Mouse (Mus musculus) limb, embryonic 13.5 days (tissue): Measurements from ENCODE around the gene Cdk17. TPM values are rescaled to one million over a fixed set of nuclear protein-coding genes. Genes with fewer than 3 reads are reported as not detected.
A peak's percentile ranks its signal among the peaks of the same experiment; 100 is the strongest.

Source experiments
- ATAC-seq: fragments of 200-750 bp; cut with Nextera tagmentation; 2 replicates; pipeline ENCODE4 v1.8.0; 2017; ENCODE audit warnings: low read depth, moderate number of reproducible peaks, moderate TSS enrichment; ENCODE audit not compliant: low FRiP score
- H3K27ac ChIP-seq: fragments of 300-500 bp; sonication (generic); 2 replicates; pipeline ENCODE4 v1.5.1; 2015; ENCODE audit warnings: inconsistent platforms, mild to moderate bottlenecking, moderate library complexity
- H3K27me3 ChIP-seq: fragments of 300-500 bp; sonication (generic); 2 replicates; pipeline ENCODE4 v1.6.1; 2015; ENCODE audit warnings: mild to moderate bottlenecking, inconsistent platforms
- H3K36me3 ChIP-seq: fragments of 300-500 bp; sonication (generic); 2 replicates; pipeline ENCODE4 v1.6.1; 2015; ENCODE audit warnings: inconsistent platforms, mild to moderate bottlenecking, moderate library complexity
- H3K4me1 ChIP-seq: fragments of 300-500 bp; sonication (generic); 2 replicates; pipeline ENCODE4 v1.6.1; 2015; ENCODE audit warnings: inconsistent platforms
- H3K4me2 ChIP-seq: fragments of 300-500 bp; sonication (generic); replicated peaks from 2 replicates; pipeline ENCODE4 v1.6.1; 2015; ENCODE audit warnings: inconsistent platforms, mild to moderate bottlenecking, moderate library complexity
- H3K4me3 ChIP-seq: fragments of 300-500 bp; sonication (generic); 2 replicates; pipeline ENCODE4 v1.5.1; 2015; ENCODE audit warnings: moderate library complexity, mild to moderate bottlenecking, inconsistent platforms
- H3K9ac ChIP-seq: fragments of 300-500 bp; sonication (generic); 2 replicates; pipeline ENCODE4 v1.6.1; 2015; ENCODE audit warnings: mild to moderate bottlenecking, inconsistent platforms
- H3K9me3 ChIP-seq: fragments of 300-500 bp; sonication (generic); 2 replicates; pipeline ENCODE4 v1.6.1; 2016; ENCODE audit warnings: inconsistent platforms
- WGBS: fragments of 180-500 bp; shearing (Covaris S2); methylation state at CpG from one replicate; pipeline ENCODE4 v1.1.7; 2015; 5-methylcytosine and 5-hydroxymethylcytosine counted together
- polyA plus RNA-seq: library from polyadenylated mRNA; unstranded; fragments of >200 nt; fragmentation: Nextera tagmentation; extraction: Ambion mirVana; gene quantifications from 2 replicates; pipeline ENCODE4 v1.2.1, GENCODE M21; 2015

The Cdk17 gene
- polyA plus RNA-seq, 1 experiment from 2014 or later = 16.6 TPM

DNA sequence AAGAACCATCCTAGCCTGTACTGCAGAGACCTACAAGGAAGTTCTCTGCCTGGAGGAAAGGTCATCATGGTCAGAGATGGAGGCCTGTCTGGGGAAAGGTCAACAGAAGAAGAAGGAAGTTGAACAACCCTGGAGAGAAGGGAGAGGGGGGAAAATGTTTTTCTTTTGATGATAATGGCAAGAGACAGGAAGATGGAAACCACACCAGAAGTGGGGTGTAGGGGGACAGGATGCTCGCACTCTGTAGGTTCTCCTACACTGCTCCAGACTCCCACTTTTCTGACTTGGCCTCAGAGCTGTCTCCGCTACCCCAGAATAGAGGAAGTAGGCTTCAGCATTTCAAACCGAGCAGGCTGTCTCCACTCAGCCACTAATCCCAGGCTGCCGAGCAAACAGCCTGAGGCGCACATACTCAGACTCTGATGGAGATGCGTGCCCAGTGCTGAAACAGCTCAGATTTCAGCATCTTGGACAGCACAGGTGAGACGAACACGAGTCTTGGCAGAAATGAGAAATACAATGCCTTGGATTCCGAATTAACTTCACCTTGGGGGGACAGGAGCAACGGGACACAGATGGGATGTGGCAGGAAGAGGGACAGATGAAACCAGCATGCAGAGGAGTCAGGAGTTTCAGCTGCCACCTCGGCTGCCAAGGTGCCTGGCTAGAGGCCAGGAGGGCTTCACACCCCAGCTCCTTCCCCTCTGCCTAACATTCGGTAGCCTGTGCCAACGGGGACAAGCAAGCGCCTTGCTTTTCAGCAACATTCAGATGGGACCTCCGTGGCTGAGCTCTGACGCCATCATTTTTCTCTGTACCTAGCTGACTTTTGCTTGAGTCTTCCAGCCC is 100.7 kb downstream of the Cdk17 start:
- peak overlapping the region; percentile 35 for H3K4me2 ChIP-seq
- 24% methylated on average over 16 of the region's 16 CpGs for WGBS
- peak overlapping the region; percentile 61 for H3K27ac ChIP-seq
- peaks cover 45% of the 10 kb centered on the region for H3K4me1 ChIP-seq
- no peak overlapping the region for H3K4me3 ChIP-seq
- no peaks in the 10 kb centered on the region for H3K9me3 ChIP-seq
- ATAC-seq = peak; percentile 17
- no peaks in the 10 kb centered on the region for H3K27me3 ChIP-seq
- H3K9ac ChIP-seq = no peak overlapping the region
- peaks cover 60% of the 10 kb centered on the region for H3K36me3 ChIP-seq

DNA sequence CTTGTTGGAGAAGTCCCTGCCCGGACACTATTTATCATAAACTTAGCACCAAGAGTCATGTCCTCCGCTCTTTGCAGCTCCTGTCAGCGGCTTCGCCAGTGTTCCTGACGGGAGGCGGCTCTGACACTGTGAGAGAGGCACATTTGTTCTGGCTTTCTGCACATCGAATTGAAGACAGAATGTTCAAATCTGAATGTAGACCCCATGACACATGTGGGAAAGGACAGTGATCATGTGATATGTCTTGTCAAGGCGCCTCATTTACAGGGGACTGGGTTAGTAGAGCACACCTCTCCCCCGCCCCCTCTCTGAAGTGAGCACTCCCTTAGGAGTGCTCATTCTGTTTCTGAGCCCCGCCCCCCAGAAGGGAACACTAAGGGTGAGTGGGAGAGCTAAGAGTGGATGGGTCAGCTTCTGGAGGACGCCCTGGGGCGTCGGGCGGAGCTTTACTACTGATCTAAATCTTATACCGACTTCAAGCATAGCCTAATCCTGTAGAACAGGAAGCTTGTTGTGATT is 101.4 kb downstream of the Cdk17 start:
- no peaks in the 10 kb centered on the region for H3K27me3 ChIP-seq
- peak overlapping the region; percentile 35 for H3K4me2 ChIP-seq
- H3K9ac ChIP-seq = no peak overlapping the region
- peaks cover 64% of the 10 kb centered on the region for H3K36me3 ChIP-seq
- WGBS = 32% methylated on average over 15 of the region's 15 CpGs
- no peaks in the 10 kb centered on the region for H3K9me3 ChIP-seq
- H3K4me1 ChIP-seq = peaks cover 38% of the 10 kb centered on the region
- no peak overlapping the region for H3K4me3 ChIP-seq
- peak; percentile 41; the same call in 1 of the 2 replicates for ATAC-seq
- peak overlapping the region; percentile 61; the same call in 1 of the 2 replicates for H3K27ac ChIP-seq

DNA sequence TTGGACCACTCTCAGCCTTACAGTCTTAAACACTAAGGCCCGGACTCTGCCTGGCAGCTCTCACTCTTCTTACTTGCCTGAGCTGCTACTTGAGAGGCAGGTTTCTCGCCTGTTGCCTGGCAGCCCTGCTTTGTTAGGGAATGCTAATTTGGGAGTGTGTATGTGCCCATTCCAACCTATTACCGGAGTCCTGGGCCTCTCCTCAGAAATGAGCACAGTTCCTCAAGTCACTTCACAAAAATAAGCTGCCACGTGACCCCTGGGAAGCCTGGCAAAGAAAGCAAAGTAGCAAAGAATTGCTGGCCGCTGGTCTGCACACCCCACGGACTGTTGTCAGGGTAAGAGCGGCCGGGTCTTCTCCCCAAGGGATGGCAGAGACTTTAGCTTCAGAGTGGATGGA is 102.8 kb downstream of the Cdk17 start:
- Histone ChIP-seq H3K4me1 (peaks cover 33% of the 10 kb centered on the region), H3K36me3 (peaks cover 70% of the 10 kb centered on the region), H3K9ac (no peak overlapping the region), H3K4me3 (no peak overlapping the region), H3K9me3 (no peaks in the 10 kb centered on the region), H3K27ac (no peak overlapping the region), H3K27me3 (no peaks in the 10 kb centered on the region), H3K4me2 (no peak overlapping the region)
- no peak for ATAC-seq
- WGBS = 78% methylated on average over 8 of the region's 8 CpGs

DNA sequence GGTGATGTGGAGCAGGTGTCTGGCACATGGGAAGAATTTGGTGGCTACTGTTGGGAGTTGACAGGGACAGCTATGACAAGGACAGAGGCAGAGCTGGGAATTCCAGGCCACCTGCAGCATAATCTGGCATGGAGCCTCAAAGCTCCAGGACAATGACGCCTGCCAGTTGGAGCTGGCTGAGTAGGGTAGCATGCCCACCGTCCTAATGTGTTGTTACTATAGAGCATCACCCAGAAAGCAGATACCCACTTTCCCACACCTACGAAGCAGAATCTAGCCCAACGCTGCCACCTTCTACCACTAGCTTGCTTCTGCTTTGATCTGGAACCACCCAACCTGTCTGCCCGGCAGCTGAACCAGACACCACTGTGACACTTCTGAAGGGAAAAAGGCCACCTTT is 103.3 kb downstream of the Cdk17 start:
- no peaks in the 10 kb centered on the region for H3K9me3 ChIP-seq
- peaks cover 73% of the 10 kb centered on the region for H3K36me3 ChIP-seq
- no peak overlapping the region for H3K4me3 ChIP-seq
- no peak overlapping the region for H3K9ac ChIP-seq
- H3K27ac ChIP-seq = no peak overlapping the region
- ATAC-seq = no peak
- H3K4me2 ChIP-seq = no peak overlapping the region
- WGBS = 85% methylated on average over 5 of the region's 5 CpGs
- no peaks in the 10 kb centered on the region for H3K27me3 ChIP-seq
- peaks cover 34% of the 10 kb centered on the region for H3K4me1 ChIP-seq

DNA sequence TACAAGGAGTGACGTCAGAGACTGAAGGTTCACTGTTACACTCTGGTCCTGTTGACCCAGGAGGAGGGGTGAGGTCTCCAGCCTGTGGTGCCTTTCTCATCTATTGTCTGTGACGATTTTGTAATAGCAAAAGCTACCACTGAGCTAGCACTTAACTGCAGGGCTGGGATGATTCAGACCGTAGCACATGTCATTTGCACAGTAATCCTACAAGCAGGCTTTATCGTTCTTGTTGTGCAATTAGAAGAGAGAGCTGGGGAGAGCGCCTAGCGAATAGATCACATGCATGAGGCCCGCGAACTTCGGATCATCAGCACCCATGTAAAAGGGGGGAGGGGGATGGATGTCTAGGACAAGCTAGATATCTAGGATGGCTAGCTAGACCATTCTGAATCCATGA is 105.2 kb downstream of the Cdk17 start:
- H3K36me3 ChIP-seq = peaks cover 69% of the 10 kb centered on the region

DNA sequence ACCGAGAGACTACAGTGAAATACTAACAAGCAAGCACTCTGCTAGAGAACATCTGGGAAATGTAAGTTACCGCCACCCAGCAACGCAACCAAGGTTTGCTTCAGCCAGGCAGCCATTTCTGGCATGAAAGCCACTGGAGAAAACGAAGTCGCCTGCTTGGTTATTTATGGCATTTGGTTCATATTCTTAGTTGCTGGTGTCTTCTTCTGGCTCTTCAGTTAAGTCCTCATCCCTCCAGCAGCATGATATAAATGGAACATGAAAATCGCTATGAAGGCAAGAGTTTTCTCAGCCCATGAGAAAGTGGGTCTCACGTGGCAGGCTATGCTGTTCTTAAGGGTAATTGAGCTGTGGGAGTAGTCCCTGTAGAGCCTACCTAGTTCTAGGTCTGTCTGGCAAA is 105.8 kb downstream of the Cdk17 start:
- no peak for ATAC-seq
- WGBS = 89% methylated on average over 7 of the region's 7 CpGs
- Histone ChIP-seq H3K36me3 (peaks cover 66% of the 10 kb centered on the region), H3K4me1 (peaks cover 49% of the 10 kb centered on the region), H3K27me3 (no peaks in the 10 kb centered on the region), H3K9me3 (no peaks in the 10 kb centered on the region), H3K9ac (no peak overlapping the region), H3K4me3 (no peak overlapping the region), H3K27ac (no peak overlapping the region), H3K4me2 (no peak overlapping the region)

More for the DNA sequence above, 105.2 kb downstream of the Cdk17 start:
- 86% methylated on average over 9 of the region's 9 CpGs for WGBS
- no peak overlapping the region for H3K27ac ChIP-seq
- no peak overlapping the region for H3K9ac ChIP-seq
- H3K9me3 ChIP-seq = no peaks in the 10 kb centered on the region
- ATAC-seq = no peak
- H3K4me3 ChIP-seq = no peak overlapping the region
- H3K4me1 ChIP-seq = peaks cover 49% of the 10 kb centered on the region
- no peak overlapping the region for H3K4me2 ChIP-seq
- no peaks in the 10 kb centered on the region for H3K27me3 ChIP-seq

DNA sequence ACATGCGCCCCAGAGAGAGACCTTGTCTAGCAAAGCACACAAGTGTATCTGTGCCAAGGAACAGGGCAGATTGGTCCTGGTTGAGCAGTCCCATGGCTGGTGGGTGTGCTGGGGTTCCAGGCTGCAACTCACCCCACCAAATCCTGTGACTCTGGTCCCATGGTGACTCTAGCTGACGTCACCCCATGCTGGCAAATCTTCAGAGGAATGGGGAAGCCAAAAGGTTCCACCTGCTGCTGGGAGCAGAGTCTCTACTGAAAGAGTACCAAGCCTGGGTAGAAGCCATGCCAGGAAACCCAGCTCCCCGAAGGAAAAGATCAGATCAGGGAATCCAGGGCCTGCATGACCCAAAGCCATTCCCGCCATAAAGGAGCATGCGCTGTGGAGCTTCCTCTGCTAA is 106.8 kb downstream of the Cdk17 start:
- no peak for ATAC-seq
- Histone ChIP-seq H3K9ac (no peak overlapping the region), H3K36me3 (peaks cover 60% of the 10 kb centered on the region), H3K27ac (no peak overlapping the region), H3K4me3 (no peak overlapping the region), H3K4me1 (peaks cover 47% of the 10 kb centered on the region), H3K4me2 (no peak overlapping the region), H3K9me3 (no peaks in the 10 kb centered on the region), H3K27me3 (no peaks in the 10 kb centered on the region)
- 91% methylated on average over 5 of the region's 5 CpGs for WGBS

DNA sequence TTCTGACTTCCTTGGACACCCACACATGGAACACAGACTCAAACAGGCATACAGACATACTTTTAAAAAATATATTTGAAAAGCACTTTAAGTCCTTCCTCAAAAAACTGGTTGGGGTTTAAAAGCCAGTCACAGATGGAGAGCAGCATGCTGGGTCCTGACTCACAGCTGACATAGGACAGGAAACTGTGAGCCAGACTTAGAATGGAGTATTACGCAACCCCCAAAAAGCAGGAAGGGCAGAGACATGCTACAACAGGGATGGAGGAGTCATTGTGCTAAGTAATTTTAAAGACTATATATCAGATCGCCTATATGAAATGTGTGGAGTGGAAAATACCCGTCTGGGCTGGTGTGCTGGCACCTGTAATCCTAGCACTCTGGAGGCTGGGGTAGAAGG is 107.7 kb downstream of the Cdk17 start:
- H3K4me2 ChIP-seq = no peak overlapping the region
- peaks cover 48% of the 10 kb centered on the region for H3K4me1 ChIP-seq
- ATAC-seq = no peak
- H3K27ac ChIP-seq = no peak overlapping the region
- H3K36me3 ChIP-seq = peaks cover 55% of the 10 kb centered on the region
- no peak overlapping the region for H3K4me3 ChIP-seq
- H3K9me3 ChIP-seq = no peaks in the 10 kb centered on the region
- WGBS = 88% methylated on average over 3 of the region's 3 CpGs
- H3K9ac ChIP-seq = no peak overlapping the region
- no peaks in the 10 kb centered on the region for H3K27me3 ChIP-seq

DNA sequence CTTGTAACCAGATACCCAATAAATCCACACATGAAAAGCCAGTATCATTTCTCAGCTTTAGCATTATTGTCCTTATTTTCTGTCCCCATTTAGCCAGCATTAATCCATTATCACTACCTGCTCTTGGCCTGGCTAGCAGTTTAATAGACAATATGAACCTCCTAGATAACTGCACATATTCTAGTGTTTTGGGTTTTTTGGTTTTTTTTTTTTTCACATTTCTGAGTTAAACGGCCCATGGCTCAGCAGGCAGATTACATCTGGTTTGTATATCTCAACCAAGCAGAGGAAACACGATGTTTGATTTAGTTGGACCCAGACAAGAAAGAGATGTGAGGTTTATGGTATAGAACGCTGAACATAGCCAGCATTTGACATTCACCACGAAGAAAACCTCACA is 109.1 kb downstream of the Cdk17 start:
- no peaks in the 10 kb centered on the region for H3K9me3 ChIP-seq
- H3K9ac ChIP-seq = no peak overlapping the region
- no peak overlapping the region for H3K4me3 ChIP-seq
- no peak for ATAC-seq
- no peaks in the 10 kb centered on the region for H3K27me3 ChIP-seq
- peaks cover 52% of the 10 kb centered on the region for H3K4me1 ChIP-seq
- H3K27ac ChIP-seq = peak overlapping the region; percentile 77
- WGBS = 25% methylated on average over 4 of the region's 4 CpGs
- peaks cover 41% of the 10 kb centered on the region for H3K36me3 ChIP-seq
- H3K4me2 ChIP-seq = no peak overlapping the region

DNA sequence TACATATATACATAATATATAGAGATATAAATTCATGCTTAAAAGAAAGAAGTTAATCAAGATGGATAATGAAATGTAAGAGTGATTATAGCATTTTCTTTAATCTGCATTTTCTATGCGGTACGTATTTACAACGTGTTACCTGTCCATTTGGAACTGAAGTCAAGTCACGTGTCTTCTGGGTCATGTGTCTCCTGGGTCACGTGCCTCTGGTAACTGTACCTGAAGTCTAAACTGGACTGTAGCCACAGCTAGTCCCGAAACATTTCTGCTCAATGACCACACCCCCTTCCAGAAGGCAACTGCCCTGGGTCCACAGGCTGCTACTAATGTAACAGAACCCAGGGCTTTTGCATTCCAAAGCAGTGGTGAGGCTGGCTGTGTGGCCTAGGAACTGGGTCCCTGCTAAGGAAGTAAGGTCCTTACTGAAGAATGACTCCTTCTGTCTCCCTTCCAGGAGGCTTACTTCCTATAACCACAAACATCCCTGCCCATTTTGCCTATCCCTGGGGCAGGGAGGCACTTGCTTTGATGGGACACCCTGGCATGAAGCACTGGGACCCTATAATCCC is 110.3 kb downstream of the Cdk17 start:
- H3K27ac ChIP-seq = 0 out of 2 replicates have a peak overlapping the region, but pooled peaks have one; percentile 10
- H3K9ac ChIP-seq = no peak overlapping the region
- no peak for ATAC-seq
- H3K9me3 ChIP-seq = no peaks in the 10 kb centered on the region
- no peak overlapping the region for H3K4me3 ChIP-seq
- peaks cover 37% of the 10 kb centered on the region for H3K36me3 ChIP-seq
- no peak overlapping the region for H3K4me2 ChIP-seq
- WGBS = 91% methylated on average over 6 of the region's 6 CpGs
- H3K27me3 ChIP-seq = no peaks in the 10 kb centered on the region
- H3K4me1 ChIP-seq = peaks cover 64% of the 10 kb centered on the region

DNA sequence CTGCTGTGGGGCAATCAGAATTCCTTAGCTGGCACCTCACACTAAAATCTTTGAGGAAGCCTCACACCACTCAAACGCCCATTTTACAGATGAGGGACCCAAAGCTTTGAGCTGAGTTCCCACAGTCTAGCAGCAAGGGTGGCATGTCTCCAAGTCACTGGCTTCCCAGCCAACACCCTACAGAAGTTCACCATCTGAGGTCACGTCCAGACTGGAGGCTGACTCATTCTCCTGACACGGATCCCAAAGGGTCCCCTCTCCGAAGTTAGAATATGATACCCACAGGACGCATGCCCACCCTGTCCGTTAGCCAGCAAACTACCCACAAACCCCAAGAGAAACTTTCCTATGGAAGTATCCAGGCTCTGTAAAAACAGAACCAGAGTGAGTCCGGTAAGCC is 111.2 kb downstream of the Cdk17 start:
- WGBS = 85% methylated on average over 7 of the region's 7 CpGs

More for the DNA sequence above, 111.2 kb downstream of the Cdk17 start:
- no peaks in the 10 kb centered on the region for H3K9me3 ChIP-seq
- H3K4me2 ChIP-seq = no peak overlapping the region
- no peak overlapping the region for H3K4me3 ChIP-seq
- no peak for ATAC-seq
- H3K9ac ChIP-seq = no peak overlapping the region
- peaks cover 73% of the 10 kb centered on the region for H3K4me1 ChIP-seq
- H3K27ac ChIP-seq = peak overlapping the region; percentile 10; the same call in 1 of the 2 replicates
- H3K27me3 ChIP-seq = no peaks in the 10 kb centered on the region
- peaks cover 29% of the 10 kb centered on the region for H3K36me3 ChIP-seq
